Mouse (Mus musculus) bone marrow, adult 2 months (tissue): ENCODE measurements around the gene Ndufa12.

Source experiments
- CTCF ChIP-seq: fragments of 200-500 bp; IDR thresholded peaks from 2 replicates; pipeline ENCODE4 v1.5.1; 2011; ENCODE audit warnings: low read length, control low read depth; ENCODE audit not compliant: control insufficient read depth, insufficient read depth
- POLR2A ChIP-seq: fragments of 200-500 bp; IDR thresholded peaks from 2 replicates; pipeline ENCODE4 v1.6.1; 2011; ENCODE audit warnings: low read depth, mild to moderate bottlenecking, control low read depth, low read length, borderline replicate concordance; ENCODE audit not compliant: control insufficient read depth

DNA sequence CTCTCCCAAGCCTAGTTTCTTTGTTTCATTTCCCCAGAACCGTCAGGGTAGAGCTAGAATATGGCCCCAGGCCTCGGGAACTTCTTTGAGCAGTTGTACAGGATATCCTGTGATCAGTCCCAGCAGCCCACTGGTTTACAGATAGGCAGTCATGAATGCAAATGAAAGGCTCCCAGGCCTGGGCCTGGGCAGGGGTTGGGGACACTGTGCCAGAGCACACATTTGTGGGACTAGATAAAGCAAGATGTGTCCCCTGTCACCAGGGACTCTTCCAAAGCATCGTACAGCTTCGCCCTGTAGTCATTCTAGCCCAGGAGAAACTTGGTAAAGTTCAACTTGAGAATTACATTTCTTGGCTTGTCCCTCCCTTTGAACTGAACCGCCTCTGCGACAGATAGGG lies 39.6 kb upstream of the Ndufa12 start:
- TF ChIP-seq POLR2A (no peak), CTCF (no peak)
